Mouse (Mus musculus) cerebellum, adult 2 months (tissue): Measurements from ENCODE around the gene Adgb.

Experiments used
- CTCF ChIP-seq: fragments of 200-500 bp; IDR thresholded peaks from 2 replicates; pipeline ENCODE4 v1.5.1; 2011; ENCODE audit warnings: low read depth, mild to moderate bottlenecking, control low read depth, low read length, moderate library complexity, borderline replicate concordance; ENCODE audit not compliant: insufficient read depth
- POLR2A ChIP-seq: fragments of 200-500 bp; IDR thresholded peaks from 2 replicates; pipeline ENCODE4 v1.6.1; 2011; ENCODE audit warnings: low read length, control low read depth, borderline replicate concordance; ENCODE audit not compliant: insufficient read depth

DNA sequence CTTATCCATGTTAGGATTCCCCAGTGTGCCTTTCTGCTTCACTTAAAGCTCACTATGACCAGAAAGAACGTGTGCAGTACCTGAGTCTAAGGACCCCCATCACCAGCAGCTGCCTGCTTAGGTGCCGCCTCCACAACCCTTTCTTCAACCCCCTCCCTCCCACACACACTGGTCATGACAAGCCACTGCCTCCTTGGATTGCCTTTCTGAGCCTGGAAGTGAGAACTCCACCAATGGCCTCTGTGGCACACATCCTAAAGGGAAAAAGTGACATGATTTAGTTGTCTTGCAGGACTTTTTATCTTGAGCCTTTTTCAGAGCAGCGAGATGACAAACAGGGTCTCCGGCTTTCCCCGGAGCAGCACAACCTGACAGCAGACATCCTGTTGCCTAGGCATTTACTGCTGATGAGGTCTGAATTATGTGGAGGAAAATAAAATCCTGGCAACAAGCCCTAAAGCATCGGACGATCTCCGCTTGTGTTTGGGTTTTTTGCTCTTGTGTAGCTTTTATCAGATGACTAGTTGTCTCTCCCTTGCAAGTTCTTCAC, 162.2 kb downstream of the Adgb start:
- TF ChIP-seq CTCF (no peak), POLR2A (no peak)
